Mouse (Mus musculus) liver, embryonic 14.5 days (tissue): ENCODE results near the gene Arhgap22. TPM values are rescaled to one million over a fixed set of nuclear protein-coding genes. Genes with fewer than 3 reads are reported as not detected.

ENCODE experiments used
- ATAC-seq: fragments of 200-750 bp; cut with Nextera tagmentation; 2 replicates; pipeline ENCODE4 v1.8.0; 2017; ENCODE audit warnings: moderate number of reproducible peaks, mild to moderate bottlenecking, moderate library complexity; ENCODE audit not compliant: insufficient read depth
- DNase-seq, 3 experiments: peaks; one replicate each; pipeline ENCODE4 v3.0.0-alpha.2; 2012 to 2013; ENCODE audit warnings: low read depth in 3 of 3, low spot score in 3 of 3
- H3K27ac ChIP-seq: fragments of 300-500 bp; sonication (generic); 2 replicates; pipeline ENCODE4 v1.5.1; 2014; ENCODE audit warnings: moderate library complexity, mild to moderate bottlenecking, control low read depth, inconsistent platforms
- H3K27me3 ChIP-seq: fragments of 300-500 bp; sonication (generic); 2 replicates; pipeline ENCODE4 v1.6.1; 2014; ENCODE audit warnings: mild to moderate bottlenecking, low read length, moderate library complexity; ENCODE audit not compliant: control insufficient read depth, insufficient read depth
- H3K36me3 ChIP-seq: fragments of 300-500 bp; sonication (generic); replicated peaks from 2 replicates; pipeline ENCODE4 v1.6.1; 2014; ENCODE audit warnings: low read depth; ENCODE audit not compliant: control insufficient read depth, insufficient read depth
- H3K4me1 ChIP-seq, 2 experiments: fragments of 200-500 bp in 1 of 2; fragments of 300-500 bp in 1 of 2; sonication (generic) in 1 of 2; replicated peaks; 2 replicates each; pipeline ENCODE4 v1.6.1; 2012 to 2014; ENCODE audit warnings: antibody characterized with exemption in 1 of 2, inconsistent platforms in 1 of 2, low read length in 1 of 2; ENCODE audit not compliant: control insufficient read depth in 2 of 2, insufficient read depth in 2 of 2
- H3K4me2 ChIP-seq: fragments of 300-500 bp; sonication (generic); 2 replicates; pipeline ENCODE4 v1.6.1; 2014; ENCODE audit warnings: low read depth, mild to moderate bottlenecking, control low read depth, moderate library complexity
- H3K4me3 ChIP-seq, 2 experiments: fragments of 200-500 bp in 1 of 2; fragments of 300-500 bp in 1 of 2; sonication (generic) in 1 of 2; 2 replicates each; pipeline ENCODE4 v1.5.1; 2012 to 2014; ENCODE audit warnings: low read depth in 2 of 2, low read length in 2 of 2, mild to moderate bottlenecking in 2 of 2, control low read depth in 1 of 2, inconsistent platforms in 1 of 2, moderate library complexity in 1 of 2; ENCODE audit not compliant: insufficient read depth in 1 of 2
- H3K9ac ChIP-seq: fragments of 300-500 bp; sonication (generic); replicated peaks from 2 replicates; pipeline ENCODE4 v1.6.1; 2014; ENCODE audit warnings: mild to moderate bottlenecking, control low read depth, moderate library complexity
- H3K9me3 ChIP-seq: fragments of 300-500 bp; sonication (generic); 2 replicates; pipeline ENCODE4 v1.6.1; 2016; ENCODE audit warnings: low read length, mixed read lengths; ENCODE audit not compliant: control insufficient read depth
- CTCF ChIP-seq: IDR thresholded peaks from 2 replicates; pipeline ENCODE4 v1.5.1; 2016; ENCODE audit warnings: antibody characterized with exemption, low read depth, control low read depth
- EP300 ChIP-seq: IDR thresholded peaks from 2 replicates; pipeline ENCODE4 v1.6.1; 2016; ENCODE audit warnings: antibody characterized with exemption, low read depth
- whole genome bisulfite sequencing: fragments of 180-500 bp; shearing (Covaris S2); extraction: QIAGEN DNeasy Blood & Tissue Kit; methylation state at CpG from one replicate; pipeline ENCODE4 v1.1.7; 2014; ENCODE audit not compliant: insufficient replicate concordance; 5-methylcytosine and 5-hydroxymethylcytosine counted together
- polyA plus RNA-seq, 2 experiments: library from polyadenylated mRNA; depleted of rRNA in 1 of 2; stranded (reverse) in 1 of 2; unstranded in 1 of 2; fragments of >200 nt; fragmentation: Nextera tagmentation in 1 of 2; extraction: Ambion mirVana in 1 of 2; gene quantifications; 2 replicates each; pipeline versions ENCODE4 v1.2.1 to v1.2.3; 2012 to 2014

The Arhgap22 gene
- polyA plus RNA-seq, 2 experiments = 2.0 to 2.6 TPM

DNA sequence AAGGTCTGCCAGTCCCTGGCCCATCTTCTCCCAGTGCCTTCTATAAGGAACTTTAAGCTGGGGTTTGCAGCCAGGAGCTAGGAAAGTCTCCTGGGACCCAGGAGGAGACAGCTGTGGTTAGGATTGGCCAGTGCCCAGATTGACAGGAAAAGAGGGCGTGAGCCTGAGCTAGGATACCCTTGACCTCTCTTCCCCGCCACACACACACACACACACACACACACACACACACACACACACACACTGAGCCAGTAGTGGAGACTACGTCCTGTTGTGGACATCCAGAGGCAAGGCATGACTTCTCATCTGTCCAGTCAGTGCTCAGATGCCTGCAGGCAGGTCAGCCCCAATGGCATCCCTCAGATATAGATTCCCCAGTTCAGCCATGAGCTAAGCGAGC is 147.7 kb downstream of the Arhgap22 start:
- DNase-seq (no peak), ATAC-seq (peak; percentile 24; the same call in 1 of the 2 replicates)
- Histone ChIP-seq H3K36me3 (no peaks in the 10 kb centered on the region), H3K27ac (no peak overlapping the region), H3K4me3 (no peak overlapping the region), H3K9me3 (no peaks in the 10 kb centered on the region), H3K4me2 (no peak overlapping the region), H3K27me3 (no peaks in the 10 kb centered on the region), H3K9ac (no peak overlapping the region), H3K4me1 (no peaks in the 10 kb centered on the region)
- TF ChIP-seq CTCF (no peak), EP300 (no peak)
- WGBS = 34% methylated on average over 4 of the region's 4 CpGs

DNA sequence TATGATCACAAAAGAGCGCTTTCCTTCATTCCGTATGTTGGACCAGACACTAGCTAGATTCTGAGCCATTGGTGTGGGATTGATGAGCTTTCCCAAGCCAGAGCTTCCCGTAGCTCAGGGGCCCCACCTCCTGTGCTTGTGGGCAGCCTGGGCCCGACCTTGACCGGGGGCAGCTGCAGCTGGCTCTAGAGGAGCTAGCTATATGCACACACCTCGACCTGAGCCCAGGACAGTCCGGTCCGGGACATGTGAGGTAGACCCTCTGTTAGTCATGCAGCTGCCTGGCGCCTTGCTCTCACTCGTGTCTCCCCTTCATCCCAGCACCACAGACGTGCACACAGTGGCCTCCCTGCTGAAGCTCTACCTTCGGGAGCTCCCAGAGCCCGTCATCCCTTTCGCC is 148.3 kb downstream of the Arhgap22 start:
- H3K9me3 ChIP-seq = no peaks in the 10 kb centered on the region
- H3K36me3 ChIP-seq = no peaks in the 10 kb centered on the region
- no peak overlapping the region for H3K9ac ChIP-seq
- WGBS = 55% methylated on average over 14 of the region's 14 CpGs
- H3K4me1 ChIP-seq = no peaks in the 10 kb centered on the region
- peak overlapping the region; percentile 40 for H3K4me2 ChIP-seq
- H3K27me3 ChIP-seq = no peaks in the 10 kb centered on the region
- peak overlapping the region in 1 of 2 experiments; percentile 0; a peak in 1 of 4 replicates for H3K4me3 ChIP-seq
- DNase-seq (no peak), ATAC-seq (peak; percentile 32; the same call in 1 of the 2 replicates)
- no peak for TF ChIP-seq CTCF
- TF ChIP-seq EP300 = no peak
- H3K27ac ChIP-seq = no peak overlapping the region

DNA sequence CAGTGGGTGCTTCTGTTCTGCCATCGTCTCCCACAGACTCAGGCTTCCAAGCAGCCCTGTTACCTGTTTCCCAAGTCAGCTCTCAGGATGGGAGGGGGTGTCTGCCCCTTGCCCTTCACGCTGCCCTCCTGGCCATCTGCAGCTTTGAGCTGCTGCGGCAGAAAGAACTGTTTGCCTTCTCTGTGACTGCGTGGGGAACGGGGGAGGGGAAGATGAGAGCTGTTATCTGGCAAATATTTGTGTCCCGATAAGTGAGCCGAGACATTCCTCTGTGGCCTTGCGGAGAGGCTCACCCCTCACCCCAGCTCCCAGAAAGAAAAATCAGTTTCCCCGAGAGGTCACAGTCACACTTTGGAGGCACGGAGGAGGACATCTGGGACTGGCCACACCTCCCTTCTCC is 149.0 kb downstream of the Arhgap22 start:
- Histone ChIP-seq H3K36me3 (no peaks in the 10 kb centered on the region), H3K9me3 (no peaks in the 10 kb centered on the region), H3K9ac (no peak overlapping the region), H3K4me3 (peak overlapping the region in 1 of 2 experiments; percentile 0; a peak in 3 of 4 replicates), H3K27me3 (no peaks in the 10 kb centered on the region), H3K4me2 (peak overlapping the region; percentile 40), H3K4me1 (no peaks in the 10 kb centered on the region), H3K27ac (no peak overlapping the region)
- ATAC-seq (peak; percentile 19; the same call in 1 of the 2 replicates), DNase-seq (no peak)
- no peak for TF ChIP-seq EP300
- TF ChIP-seq CTCF = no peak
- 20% methylated on average over 10 of the region's 10 CpGs for WGBS

DNA sequence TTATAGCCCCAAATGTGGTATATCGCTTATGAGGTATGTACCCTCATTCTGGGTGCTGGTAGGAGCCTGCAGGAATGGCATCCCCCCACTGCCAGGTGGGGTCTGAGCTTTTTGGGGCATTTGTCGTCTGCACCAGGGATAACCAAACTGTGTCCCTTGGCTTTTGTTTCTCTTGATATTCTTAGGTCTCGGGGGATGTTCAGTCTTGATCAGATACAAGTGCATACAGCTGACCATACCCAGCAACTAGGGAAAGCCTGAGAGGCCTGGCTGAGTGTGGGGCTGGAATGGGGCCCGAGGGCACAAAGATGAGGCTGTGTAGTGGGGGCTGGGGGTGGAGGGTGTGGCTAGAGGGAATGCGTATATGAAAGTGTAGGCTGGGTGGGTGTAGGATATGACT is 149.8 kb downstream of the Arhgap22 start:
- no peak overlapping the region; a peak in 1 of 4 replicates for H3K4me3 ChIP-seq
- 45% methylated on average over 5 of the region's 5 CpGs for WGBS
- H3K27ac ChIP-seq = no peak overlapping the region
- TF ChIP-seq CTCF = no peak
- TF ChIP-seq EP300 = no peak
- no peaks in the 10 kb centered on the region for H3K36me3 ChIP-seq
- H3K4me2 ChIP-seq = peak overlapping the region; percentile 40
- H3K27me3 ChIP-seq = no peaks in the 10 kb centered on the region
- H3K9me3 ChIP-seq = no peaks in the 10 kb centered on the region
- ATAC-seq (no peak), DNase-seq (no peak)
- no peaks in the 10 kb centered on the region for H3K4me1 ChIP-seq
- H3K9ac ChIP-seq = no peak overlapping the region

DNA sequence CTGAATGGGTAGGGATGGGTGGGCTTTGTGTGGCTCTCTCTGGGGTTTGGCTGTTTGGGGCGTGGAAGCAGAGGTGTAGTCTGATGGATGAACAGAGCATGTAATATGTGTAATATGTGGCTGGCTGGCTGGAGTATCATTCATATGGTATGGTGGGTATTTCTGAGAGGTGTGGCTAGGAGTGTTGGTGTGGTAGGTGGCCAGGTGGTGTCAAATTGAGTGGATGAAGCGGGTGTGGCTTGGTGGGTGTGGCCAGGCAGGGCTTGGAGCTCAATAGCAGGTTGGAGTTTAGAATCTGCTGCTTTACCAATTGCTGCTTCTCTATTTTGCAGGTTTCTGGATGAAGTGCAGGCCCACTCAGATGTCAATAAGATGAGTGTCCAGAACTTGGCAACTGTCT is 150.2 kb downstream of the Arhgap22 start:
- ATAC-seq (no peak), DNase-seq (no peak)
- no peaks in the 10 kb centered on the region for H3K36me3 ChIP-seq
- no peak overlapping the region for H3K4me3 ChIP-seq
- H3K9ac ChIP-seq = no peak overlapping the region
- WGBS = 65% methylated on average over 2 of the region's 2 CpGs
- H3K4me1 ChIP-seq = no peaks in the 10 kb centered on the region
- no peak for TF ChIP-seq CTCF
- TF ChIP-seq EP300 = no peak
- no peak overlapping the region for H3K4me2 ChIP-seq
- no peak overlapping the region for H3K27ac ChIP-seq
- H3K9me3 ChIP-seq = no peaks in the 10 kb centered on the region
- no peaks in the 10 kb centered on the region for H3K27me3 ChIP-seq
